Mouse (Mus musculus): Measurements from ENCODE around the gene Hecw2. TPM values are rescaled to one million over a fixed set of nuclear protein-coding genes. Genes with fewer than 3 reads are reported as not detected.

The Hecw2 gene
- polyA plus RNA-seq, 1 experiment from 2014 or later: 2.6 TPM

DNA sequence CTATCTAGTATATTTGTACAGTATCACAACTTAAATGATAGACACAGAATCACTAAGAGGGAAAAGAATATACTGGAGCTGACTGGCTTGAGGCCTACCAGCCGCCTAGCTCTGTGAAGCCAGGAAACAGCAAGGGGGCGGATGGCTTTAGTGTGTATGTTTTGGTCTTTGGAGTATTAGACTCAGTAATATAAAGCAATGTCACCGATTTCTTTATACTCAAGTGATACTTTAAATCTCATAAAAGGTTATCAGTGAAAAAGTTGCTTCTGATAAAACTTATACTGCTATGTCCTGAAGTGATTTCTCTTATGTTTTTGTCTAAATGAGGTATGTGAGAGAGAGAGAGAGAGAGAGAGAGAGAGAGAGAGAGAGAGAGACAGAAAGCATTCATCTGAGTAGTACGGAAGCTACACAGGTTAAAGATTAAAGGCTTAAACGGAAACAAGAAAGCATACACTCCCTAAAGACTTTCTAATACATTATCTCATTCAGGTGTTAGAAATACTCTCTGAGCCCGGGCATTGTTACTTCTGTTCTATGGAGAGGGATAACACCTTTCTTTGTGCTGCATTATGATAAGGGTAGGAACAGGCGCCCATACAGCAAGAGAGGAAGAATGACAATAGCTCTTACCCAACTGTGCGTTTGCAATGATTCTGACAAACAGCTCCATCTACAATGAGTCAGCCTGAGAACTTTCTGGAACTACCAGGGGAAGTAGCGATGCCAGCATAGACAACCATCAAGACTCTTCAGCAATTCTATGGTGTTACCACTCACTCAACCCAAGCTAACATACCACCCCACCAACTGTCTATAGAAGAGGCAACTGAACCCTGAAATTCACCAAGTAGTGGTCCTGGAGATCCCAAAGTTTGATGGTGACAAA, 370.3 kb downstream of the Hecw2 start:
- 79% methylated on average over 9 of the region's 9 CpGs for WGBS
- no peak overlapping the region for H3K27ac ChIP-seq (replicated peaks)
- no peak overlapping the region for H3K4me3 ChIP-seq
- no peaks in the 10 kb centered on the region for H3K9me3 ChIP-seq (replicated peaks)
- H3K36me3 ChIP-seq: no peaks in the 10 kb centered on the region
- H3K4me1 ChIP-seq: peaks cover 21% of the 10 kb centered on the region
- no peak for DNase-seq (ENCODE audit: low spot score)
- H3K27me3 ChIP-seq (ENCODE audit: low read depth, poor library complexity, severe bottlenecking): peaks cover 19% of the 10 kb centered on the region

GRCm38 (mm10) chr1:53823687-53824445, 371.1 kb downstream of the Hecw2 start:
- WGBS: 4% methylated on average over 10 of the region's 10 CpGs
- Histone ChIP-seq H3K36me3 (no peaks in the 10 kb centered on the region), H3K9me3 (replicated peaks) (no peaks in the 10 kb centered on the region), H3K27me3 (ENCODE audit: low read depth, poor library complexity, severe bottlenecking) (peaks cover 19% of the 10 kb centered on the region), H3K4me1 (peaks cover 21% of the 10 kb centered on the region), H3K27ac (replicated peaks) (peak overlapping the region; percentile 57), H3K4me3 (peak overlapping the region; percentile 43)
- DNase-seq (ENCODE audit: low spot score): peak; percentile 69

- Histone ChIP-seq H3K27me3 (ENCODE audit: low read depth, poor library complexity, severe bottlenecking) (peaks cover 19% of the 10 kb centered on the region), H3K9me3 (replicated peaks) (no peaks in the 10 kb centered on the region), H3K36me3 (no peaks in the 10 kb centered on the region), H3K4me3 (no peak overlapping the region), H3K27ac (replicated peaks) (no peak overlapping the region), H3K4me1 (peaks cover 21% of the 10 kb centered on the region)
- no peak for DNase-seq (ENCODE audit: low spot score)
Measured at GRCm38 (mm10) chr1:53821983-53822382, 373.0 kb downstream of the Hecw2 start.

GRCm38 (mm10) chr1:53820041-53820632, 374.8 kb downstream of the Hecw2 start:
- no peak for DNase-seq (ENCODE audit: low spot score)
- Histone ChIP-seq H3K4me1 (peaks cover 21% of the 10 kb centered on the region), H3K9me3 (replicated peaks) (no peaks in the 10 kb centered on the region), H3K36me3 (no peaks in the 10 kb centered on the region), H3K27me3 (ENCODE audit: low read depth, poor library complexity, severe bottlenecking) (peaks cover 10% of the 10 kb centered on the region), H3K27ac (replicated peaks) (no peak overlapping the region), H3K4me3 (no peak overlapping the region)
- WGBS: 87% methylated on average over 5 of the region's 5 CpGs

DNA sequence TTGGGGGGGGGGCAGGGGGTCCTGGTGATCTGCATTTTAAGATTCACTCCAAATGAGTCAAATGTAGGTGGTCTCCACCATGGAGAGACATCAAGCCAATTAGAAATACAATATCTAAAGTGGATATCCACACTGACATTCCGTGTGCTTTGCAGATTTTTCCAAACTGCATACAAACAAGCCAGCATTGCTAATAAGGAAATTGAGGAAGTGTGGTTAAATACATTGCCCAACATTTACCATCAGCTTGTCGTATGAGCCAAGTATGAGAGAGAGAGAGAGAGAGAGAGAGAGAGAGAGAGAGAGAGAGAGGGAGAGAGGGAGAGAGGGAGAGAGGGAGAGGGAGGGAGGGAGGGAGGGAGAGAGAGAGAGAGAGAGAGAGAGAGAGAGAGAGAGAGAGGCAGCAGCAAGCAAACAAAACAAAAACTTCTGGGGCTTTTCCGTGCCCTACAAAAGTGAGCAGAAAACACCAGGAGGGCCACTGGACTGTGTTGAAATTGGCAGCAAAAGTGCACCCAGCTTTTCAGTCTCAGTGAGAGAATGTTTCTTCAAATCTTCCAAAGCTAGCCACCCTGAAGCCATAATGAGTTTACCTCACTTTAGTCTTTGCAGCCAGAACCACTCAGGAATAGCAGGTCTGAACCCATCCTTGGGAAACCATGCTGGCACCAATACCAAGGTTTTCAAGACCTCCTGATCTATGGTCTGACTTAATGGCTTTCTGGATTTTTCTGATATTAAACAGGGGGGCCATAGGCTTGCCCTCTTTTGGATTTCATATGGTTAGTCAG, 376.7 kb downstream of the Hecw2 start:
- no peak overlapping the region for H3K27ac ChIP-seq (replicated peaks)
- H3K9me3 ChIP-seq (replicated peaks): no peaks in the 10 kb centered on the region
- 48% methylated on average over 3 of the region's 3 CpGs for WGBS
- H3K27me3 ChIP-seq (ENCODE audit: low read depth, poor library complexity, severe bottlenecking): peaks cover 5% of the 10 kb centered on the region
- H3K4me1 ChIP-seq: peaks cover 8% of the 10 kb centered on the region
- no peak for DNase-seq (ENCODE audit: low spot score)
- no peaks in the 10 kb centered on the region for H3K36me3 ChIP-seq
- H3K4me3 ChIP-seq: no peak overlapping the region

DNA sequence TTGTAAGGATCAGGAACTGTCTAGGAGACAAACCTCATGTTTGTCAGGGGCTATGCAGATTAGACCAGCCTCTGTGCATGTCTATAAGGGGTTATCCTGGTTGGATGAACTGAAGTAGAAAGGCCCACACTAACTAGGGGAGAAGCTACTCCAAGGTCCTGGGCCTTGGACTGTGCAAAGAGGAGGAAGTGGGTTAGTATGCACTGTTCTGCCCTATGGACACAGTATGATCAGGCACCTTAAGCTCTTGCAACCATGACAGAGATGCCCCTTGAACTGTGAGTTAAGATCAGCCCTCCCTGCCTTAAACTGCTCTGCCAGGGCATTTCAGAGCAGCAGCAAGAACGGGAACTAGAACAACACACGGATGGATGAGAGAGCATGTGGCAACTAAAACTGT, 378.6 kb downstream of the Hecw2 start:
- no peak overlapping the region for H3K27ac ChIP-seq (replicated peaks)
- WGBS: 86% methylated on average over 2 of the region's 2 CpGs
- H3K4me1 ChIP-seq: no peaks in the 10 kb centered on the region
- no peaks in the 10 kb centered on the region for H3K36me3 ChIP-seq
- no peak overlapping the region for H3K4me3 ChIP-seq
- H3K27me3 ChIP-seq (ENCODE audit: low read depth, poor library complexity, severe bottlenecking): no peaks in the 10 kb centered on the region
- H3K9me3 ChIP-seq (replicated peaks): no peaks in the 10 kb centered on the region
- DNase-seq (ENCODE audit: low spot score): no peak

DNA sequence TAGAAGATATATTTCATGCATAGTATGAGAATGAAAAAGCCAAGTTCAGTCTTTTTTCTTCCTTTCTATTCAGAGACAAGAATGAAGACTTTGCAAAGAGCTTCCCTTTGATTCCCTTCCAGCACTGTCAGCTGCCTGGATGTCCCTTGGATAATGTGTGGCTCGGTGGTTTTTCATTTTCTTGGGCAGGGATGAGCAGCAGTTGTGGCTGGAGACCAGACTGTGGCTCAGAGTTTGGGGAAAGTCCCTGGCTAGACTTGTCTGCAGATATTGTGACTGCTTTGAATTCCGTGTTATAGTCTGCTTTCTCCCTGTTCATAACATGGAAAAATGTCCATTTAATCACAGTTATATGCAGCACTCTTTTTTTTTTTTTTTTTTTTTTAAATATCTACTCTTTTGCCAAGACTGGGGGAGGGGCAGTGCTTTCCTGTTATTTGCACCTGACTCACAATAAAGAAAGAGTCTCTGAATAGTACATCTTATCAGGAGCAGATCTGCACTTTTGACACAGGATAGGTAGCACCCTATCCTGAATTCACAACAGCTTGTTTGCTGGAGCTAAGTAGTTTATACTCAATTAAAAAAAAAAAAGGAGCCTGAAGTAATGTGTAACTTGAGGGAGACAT, 380.8 kb downstream of the Hecw2 start:
- Histone ChIP-seq H3K4me3 (no peak overlapping the region), H3K36me3 (no peaks in the 10 kb centered on the region), H3K27ac (replicated peaks) (no peak overlapping the region), H3K9me3 (replicated peaks) (no peaks in the 10 kb centered on the region), H3K4me1 (peaks cover 4% of the 10 kb centered on the region), H3K27me3 (ENCODE audit: low read depth, poor library complexity, severe bottlenecking) (no peaks in the 10 kb centered on the region)
- WGBS: 71% methylated on average over 2 of the region's 2 CpGs
- no peak for DNase-seq (ENCODE audit: low spot score)

- no peaks in the 10 kb centered on the region for H3K36me3 ChIP-seq
- no peak overlapping the region for H3K4me3 ChIP-seq
- H3K27me3 ChIP-seq (ENCODE audit: low read depth, poor library complexity, severe bottlenecking): no peaks in the 10 kb centered on the region
- no peak for DNase-seq (ENCODE audit: low spot score)
- H3K9me3 ChIP-seq (replicated peaks): no peaks in the 10 kb centered on the region
- 90% methylated on average over 4 of the region's 4 CpGs for WGBS
- H3K27ac ChIP-seq (replicated peaks): no peak overlapping the region
- H3K4me1 ChIP-seq: peaks cover 7% of the 10 kb centered on the region
Measured at GRCm38 (mm10) chr1:53811919-53812318, 383.0 kb downstream of the Hecw2 start.

DNA sequence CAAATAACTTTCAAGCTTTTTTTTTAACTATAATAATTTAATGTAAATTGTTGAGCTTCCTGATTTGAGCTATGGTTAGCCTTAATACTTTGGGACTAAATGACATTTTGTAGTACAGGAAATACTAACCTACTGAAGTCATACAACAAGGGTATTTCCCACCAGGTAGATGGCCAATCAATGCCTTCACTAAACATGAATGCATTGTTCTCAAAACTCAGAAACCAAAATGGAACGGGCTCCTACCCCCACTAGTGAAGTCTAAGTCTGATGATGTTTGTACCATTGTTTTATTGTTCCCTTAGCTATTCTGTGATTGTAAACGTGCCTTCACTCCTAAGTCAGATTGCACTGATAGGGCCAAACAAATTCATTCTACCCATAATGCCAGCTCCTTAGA, 386.7 kb downstream of the Hecw2 start:
- DNase-seq (ENCODE audit: low spot score): no peak
- 85% methylated on average over 2 of the region's 2 CpGs for WGBS
- H3K4me1 ChIP-seq: peaks cover 7% of the 10 kb centered on the region

DNA sequence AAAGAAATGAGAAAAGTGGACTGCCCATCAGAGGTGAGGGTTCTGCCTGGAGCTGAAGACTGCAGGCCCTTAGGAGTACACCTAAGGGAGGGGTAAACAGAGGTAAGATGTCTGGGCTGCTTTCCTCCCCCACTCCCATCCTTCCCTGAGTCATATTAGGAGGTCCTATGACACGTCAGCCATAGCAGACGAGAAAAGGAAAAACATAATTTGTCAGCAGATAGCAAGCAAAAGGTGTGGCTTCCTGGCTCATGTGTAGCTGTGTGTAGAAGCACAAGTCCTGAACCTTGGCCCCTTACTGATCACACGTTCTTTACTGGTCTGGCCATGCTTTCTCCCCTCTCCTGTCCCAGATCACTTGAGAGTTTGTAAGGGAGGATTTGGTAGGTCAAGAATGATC, 397.2 kb downstream of the Hecw2 start:
- H3K4me3 ChIP-seq: no peak overlapping the region
- no peak for DNase-seq (ENCODE audit: low spot score)
- H3K27ac ChIP-seq (replicated peaks): no peak overlapping the region
- H3K27me3 ChIP-seq (ENCODE audit: low read depth, poor library complexity, severe bottlenecking): no peaks in the 10 kb centered on the region
- no peaks in the 10 kb centered on the region for H3K4me1 ChIP-seq
- H3K36me3 ChIP-seq: no peaks in the 10 kb centered on the region
- WGBS: 87% methylated on average over 3 of the region's 3 CpGs
- no peaks in the 10 kb centered on the region for H3K9me3 ChIP-seq (replicated peaks)

More for the DNA sequence above, 386.7 kb downstream of the Hecw2 start:
- no peaks in the 10 kb centered on the region for H3K27me3 ChIP-seq (ENCODE audit: low read depth, poor library complexity, severe bottlenecking)
- no peak overlapping the region for H3K27ac ChIP-seq (replicated peaks)
- H3K4me3 ChIP-seq: no peak overlapping the region
- no peaks in the 10 kb centered on the region for H3K9me3 ChIP-seq (replicated peaks)
- H3K36me3 ChIP-seq: no peaks in the 10 kb centered on the region

DNA sequence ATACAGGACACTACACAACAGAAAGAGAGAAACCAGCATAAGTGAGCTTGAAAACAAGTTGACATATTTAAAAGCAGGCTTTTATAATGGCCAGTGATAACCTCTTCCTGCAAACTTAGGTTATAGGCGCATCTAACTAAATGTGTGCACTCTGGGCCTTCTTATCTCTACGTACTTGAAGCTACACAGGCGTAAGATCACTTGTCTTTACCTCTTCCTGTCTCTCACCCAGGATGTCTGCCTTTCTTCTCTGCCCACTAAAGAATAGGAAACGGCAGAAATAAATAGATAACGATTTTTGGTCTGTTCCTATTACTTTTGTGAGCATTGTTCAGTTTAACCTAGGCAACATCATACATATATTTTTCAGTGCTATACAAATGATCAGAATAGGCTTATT, 397.9 kb downstream of the Hecw2 start:
- H3K27me3 ChIP-seq (ENCODE audit: low read depth, poor library complexity, severe bottlenecking): no peaks in the 10 kb centered on the region
- DNase-seq (ENCODE audit: low spot score): no peak
- 87% methylated on average over 5 of the region's 5 CpGs for WGBS
- H3K36me3 ChIP-seq: no peaks in the 10 kb centered on the region
- H3K9me3 ChIP-seq (replicated peaks): no peaks in the 10 kb centered on the region
- no peak overlapping the region for H3K4me3 ChIP-seq
- no peaks in the 10 kb centered on the region for H3K4me1 ChIP-seq
- no peak overlapping the region for H3K27ac ChIP-seq (replicated peaks)

DNA sequence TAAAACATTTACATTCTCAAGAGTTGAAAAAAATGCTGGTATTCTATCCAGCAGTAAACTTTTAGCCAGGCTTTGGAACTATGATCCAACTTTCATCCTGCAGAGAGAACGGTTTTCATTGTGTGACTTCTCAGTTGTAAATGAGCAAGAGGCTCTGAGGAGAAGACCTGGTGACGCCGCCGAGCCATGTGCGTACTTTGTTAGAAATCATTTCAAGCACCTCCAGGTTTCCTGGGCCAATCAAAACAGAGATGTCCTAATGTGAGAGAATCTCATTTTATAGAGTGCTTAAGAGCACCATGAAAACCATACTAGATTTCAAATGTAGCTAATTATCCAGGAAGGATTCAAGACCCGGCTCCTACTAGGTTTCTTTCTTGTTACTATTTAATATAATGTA, 398.7 kb downstream of the Hecw2 start:
- DNase-seq (ENCODE audit: low spot score): no peak
- no peaks in the 10 kb centered on the region for H3K36me3 ChIP-seq
- no peak overlapping the region for H3K27ac ChIP-seq (replicated peaks)
- no peaks in the 10 kb centered on the region for H3K27me3 ChIP-seq (ENCODE audit: low read depth, poor library complexity, severe bottlenecking)
- WGBS: 92% methylated on average over 6 of the region's 6 CpGs
- no peaks in the 10 kb centered on the region for H3K4me1 ChIP-seq
- no peaks in the 10 kb centered on the region for H3K9me3 ChIP-seq (replicated peaks)
- H3K4me3 ChIP-seq: no peak overlapping the region

Measured in midbrain, embryonic 10.5 days (tissue).